Mouse (Mus musculus) R1 (cell line): ENCODE results near the gene Fam71e2.

ENCODE experiments used
- DNase-seq: peaks from one replicate; pipeline ENCODE4 v3.0.0-alpha.2; 2018; ENCODE audit warnings: low read depth, low spot score

Gene Fam71e2

GRCm38 (mm10) chr7:4777851-4778637 lies 6.9 kb upstream of the Fam71e2 start:
- no peak for DNase-seq

GRCm38 (mm10) chr7:4776861-4777830 lies 6.0 kb upstream of the Fam71e2 start:
- peak; percentile 92 for DNase-seq

GRCm38 (mm10) chr7:4776131-4776530 lies 5.0 kb upstream of the Fam71e2 start:
- no peak for DNase-seq

DNA sequence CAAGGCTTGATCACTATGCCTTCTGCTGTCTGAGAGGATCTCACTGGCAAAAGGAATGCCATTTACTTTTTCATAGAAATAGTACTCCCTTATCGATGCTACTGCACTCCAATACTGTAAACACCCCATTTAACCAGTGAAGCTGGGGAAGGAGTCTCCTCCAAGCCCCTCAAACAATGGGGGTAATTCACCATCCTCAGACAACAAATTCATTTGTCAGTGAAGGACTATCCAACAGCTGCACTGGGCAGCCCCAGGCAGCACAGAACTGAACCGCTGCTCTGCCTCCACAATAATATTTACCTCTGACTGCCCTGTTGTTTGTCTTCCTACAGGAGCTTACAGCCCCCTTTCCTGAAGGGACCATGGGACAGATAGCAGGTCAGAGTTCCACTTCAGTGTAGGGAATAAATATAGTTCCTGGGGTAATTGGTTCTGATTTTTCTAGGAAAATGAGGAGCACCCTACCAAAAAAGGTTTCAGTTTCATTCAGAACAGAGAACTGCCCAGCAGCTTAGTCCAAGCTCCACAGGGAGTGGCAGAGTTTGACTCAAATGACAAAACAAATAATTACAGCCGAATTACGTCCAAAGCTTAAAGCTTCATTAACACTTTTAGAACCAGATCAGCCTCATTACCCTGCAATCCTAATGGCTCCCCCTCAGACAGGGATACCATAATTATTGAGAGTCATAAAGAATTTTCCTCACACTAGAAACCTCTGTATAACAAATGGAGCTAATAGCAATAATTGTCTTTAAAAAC lies 6.0 kb downstream of the Fam71e2 start:
- no peak for DNase-seq

DNA sequence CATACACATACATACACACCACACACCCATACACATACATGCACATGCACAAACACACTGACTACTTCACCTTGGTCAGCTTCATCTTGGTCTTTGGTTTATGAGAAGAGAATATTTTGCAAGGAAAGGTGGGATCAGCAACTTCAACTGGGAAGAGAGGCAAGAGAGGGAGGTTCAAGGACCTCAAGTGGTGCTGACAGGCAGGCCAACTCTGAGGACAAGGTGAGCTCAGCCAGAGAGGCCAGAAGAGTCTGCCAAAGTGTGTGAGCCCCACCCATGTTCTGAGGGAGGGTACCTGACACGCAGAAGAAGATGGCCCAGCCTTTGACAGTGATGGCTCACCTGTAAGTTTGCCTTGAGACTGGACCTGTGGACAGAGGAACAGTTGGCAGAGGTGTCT lies 11.4 kb downstream of the Fam71e2 start:
- DNase-seq: no peak

DNA sequence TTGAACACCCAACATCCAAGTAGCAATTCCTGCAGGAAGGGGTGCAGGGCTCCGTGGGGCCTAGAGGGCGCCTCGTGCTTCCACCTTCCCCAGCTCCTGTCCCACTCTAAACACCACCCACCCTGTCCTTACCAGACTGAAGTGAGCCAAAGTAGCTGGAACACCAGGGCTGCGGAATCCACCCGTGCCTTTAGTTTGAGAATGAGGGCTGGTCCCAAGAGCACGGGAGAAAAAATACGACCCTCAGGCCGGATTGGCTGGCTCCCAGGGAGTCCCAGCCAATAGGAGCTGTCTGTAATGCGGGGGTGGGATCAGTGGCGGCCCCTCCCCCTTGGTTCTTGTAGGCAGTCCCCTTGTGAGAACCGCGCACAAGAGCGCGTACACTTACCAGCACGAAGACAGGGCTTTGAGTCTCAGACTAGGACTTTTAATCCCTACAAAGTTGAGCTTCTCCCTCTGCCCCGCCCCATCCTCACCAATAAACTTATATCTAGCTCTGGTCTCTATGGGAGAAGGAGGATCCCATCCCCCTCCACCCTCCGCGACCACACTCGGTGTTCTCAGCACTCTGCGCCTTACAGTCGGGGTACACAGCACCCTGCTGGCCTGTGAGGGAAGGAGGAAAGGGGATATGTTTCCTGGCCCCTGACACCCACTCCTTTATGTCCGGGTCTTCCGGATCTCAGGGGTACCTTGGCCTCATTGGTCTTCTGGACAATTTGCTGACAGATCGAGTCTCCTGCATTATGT lies 18.1 kb downstream of the Fam71e2 start, which contains the start of gene Cox6b2:
Cox6b2 (minus strand) TSS at position 274 of the 750 bp plus-strand sequence.
- peak; percentile 99 for DNase-seq

DNA sequence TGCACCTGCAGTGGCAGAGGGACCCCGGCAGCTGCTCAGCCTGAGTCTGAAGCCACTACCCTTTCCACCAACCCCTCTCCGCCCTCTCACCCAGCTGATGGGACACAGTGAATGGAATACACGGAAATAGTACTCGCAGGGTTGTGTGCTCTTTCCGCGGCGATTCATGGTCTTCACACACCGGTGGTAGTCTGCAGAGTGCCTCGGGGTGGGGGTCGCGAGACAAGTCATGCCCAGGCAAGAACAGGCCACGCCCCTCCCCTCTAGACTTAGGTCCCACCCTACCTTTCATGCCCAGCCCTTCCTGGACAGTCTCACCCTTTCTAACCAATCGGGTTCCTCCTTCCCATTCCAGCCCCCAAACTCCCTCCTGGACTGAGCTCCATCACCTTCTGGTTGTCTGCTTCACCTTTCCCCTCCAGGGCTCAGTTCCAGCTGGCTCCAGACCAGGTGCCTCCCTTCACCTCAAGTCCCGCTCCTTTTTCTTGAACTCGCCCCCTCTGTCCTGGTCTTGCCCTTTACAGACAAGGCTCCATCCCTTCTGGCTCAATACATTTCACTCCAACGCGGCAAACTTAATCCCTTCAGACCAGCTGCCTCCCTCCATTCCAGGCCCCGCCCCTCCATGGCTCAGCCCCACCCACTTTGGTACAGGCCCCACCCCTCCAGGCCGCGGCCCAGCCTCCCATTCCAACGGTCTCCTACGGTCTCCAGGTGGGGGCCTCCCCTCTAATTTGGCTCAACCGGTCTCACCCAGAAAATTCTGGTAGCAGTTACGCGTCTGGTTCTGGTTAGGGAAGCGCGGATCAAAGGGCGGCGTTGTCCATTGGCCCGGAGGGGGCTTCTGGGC lies 18.9 kb downstream of the Fam71e2 start:
- peak; percentile 98 for DNase-seq

DNA sequence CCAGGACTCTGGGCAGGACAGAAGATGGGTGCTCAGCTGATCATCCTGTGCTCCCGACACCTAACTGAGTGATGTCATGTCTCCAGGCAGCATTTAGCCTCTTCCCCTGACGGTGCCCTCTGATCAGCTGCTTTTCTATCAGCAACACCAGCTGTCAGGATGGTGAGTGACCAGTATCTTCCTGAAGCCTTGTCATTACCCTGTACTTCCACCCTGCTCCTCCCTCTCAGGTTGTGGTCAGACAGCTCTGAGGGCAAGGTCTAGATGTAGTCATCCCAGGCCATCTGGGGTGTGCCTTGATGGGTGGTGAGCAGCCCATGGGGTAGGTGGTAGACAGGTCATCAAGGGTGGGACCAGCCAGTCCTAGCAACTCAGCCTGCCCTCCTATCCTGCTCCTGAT lies 21.9 kb downstream of the Fam71e2 start:
- DNase-seq: no peak

DNA sequence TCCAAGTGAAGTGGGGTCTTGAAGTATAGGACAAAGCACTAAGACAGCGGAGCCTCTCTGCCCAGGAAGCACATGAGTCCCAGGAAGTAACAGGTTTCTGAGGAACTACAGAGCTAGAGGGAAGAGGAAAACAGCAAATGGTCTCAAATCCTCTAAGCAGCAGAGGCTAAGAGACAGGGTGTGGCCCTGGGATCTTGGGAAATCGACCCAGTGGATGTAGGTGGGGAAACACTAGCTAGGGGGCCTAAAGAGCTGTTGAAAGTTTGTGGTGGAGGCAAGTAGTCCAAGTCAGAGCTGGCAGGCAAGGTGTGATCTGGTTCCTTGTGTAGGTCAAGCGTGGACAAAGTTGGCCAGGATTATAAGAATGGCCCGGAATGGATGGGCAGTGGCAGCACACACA lies 22.8 kb downstream of the Fam71e2 start:
- DNase-seq: peak; percentile 77

- DNase-seq: no peak
These were observed 23.8 kb downstream of the Fam71e2 start for GRCm38 (mm10) chr7:4747156-4747899.

DNA sequence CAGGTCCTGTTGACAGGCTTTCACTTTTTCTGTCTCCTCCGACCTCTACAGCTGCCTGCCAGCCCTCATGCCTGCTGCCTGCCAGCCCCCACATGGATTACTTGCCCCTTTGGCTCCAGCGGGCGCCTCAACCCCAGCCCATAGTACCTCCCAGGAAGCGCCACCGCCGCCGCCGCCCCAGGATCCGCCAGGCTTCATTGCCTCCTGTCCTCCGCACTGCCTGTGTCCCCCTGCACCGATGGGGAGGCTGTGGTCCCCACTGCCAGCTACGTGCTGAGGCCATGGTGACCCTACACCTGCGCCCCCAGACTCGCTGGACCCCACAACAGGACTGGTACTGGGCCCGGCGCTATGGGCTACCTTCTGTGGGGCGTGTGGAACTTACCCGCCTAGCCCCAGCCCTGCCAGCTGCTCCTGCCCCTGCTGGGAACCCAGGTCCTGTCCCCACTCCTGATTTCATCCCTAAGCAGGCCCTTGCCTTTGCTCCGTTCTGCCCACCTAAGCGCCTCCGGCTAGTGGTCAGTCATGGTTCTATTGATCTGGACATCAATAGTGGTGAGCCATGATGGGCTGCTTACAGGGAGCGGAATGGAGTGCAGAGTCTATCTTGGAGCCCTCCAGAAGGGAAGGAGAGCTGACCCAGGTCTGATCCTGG lies 24.6 kb downstream of the Fam71e2 start:
- no peak for DNase-seq

- no peak for DNase-seq
These were observed 26.2 kb downstream of the Fam71e2 start for GRCm38 (mm10) chr7:4744886-4745285.

DNA sequence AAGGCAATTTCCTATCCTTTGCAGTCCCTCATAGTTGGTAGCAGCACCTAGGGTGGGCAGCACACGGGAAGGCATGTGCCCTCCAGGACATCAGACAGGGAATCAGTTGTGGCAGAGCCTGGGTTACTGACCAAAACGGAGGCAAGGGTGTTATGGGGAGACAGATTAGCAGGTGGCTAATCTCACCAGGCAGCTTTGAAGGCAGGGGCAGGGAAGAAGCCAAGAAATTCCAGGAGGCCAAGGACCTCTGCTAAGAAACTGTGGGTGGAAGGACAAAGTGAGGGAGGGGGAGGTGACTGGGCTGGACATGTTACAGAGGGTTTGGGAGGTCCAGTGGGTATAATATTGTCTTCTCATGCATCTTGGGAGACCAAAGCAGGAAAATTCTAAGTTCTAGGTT lies 27.7 kb downstream of the Fam71e2 start:
- no peak for DNase-seq

GRCm38 (mm10) chr7:4742482-4742819 lies 28.7 kb downstream of the Fam71e2 start:
- DNase-seq: no peak

- DNase-seq: peak; percentile 40
These were observed 29.2 kb downstream of the Fam71e2 start for GRCm38 (mm10) chr7:4741672-4742481.

DNA sequence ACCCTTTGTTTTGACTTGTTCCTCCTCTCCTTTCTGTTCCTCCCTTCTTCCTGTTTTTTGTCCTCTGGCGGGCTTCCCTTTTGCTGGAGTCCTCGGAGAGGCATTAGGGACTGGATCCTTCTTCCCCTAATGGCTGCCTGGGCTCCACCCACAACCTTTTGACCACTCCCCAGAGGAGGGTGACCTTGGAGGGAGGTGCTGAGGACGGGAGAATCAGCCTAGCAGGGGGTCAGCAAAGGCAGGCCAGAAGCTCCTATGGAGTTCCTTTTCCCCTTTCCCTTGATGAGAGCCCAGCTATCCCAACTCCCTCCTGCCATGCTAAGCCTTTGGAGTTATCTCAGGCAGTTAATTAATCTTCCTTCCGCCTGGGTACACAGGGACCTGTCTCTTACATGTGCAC lies 30.0 kb downstream of the Fam71e2 start:
- peak; percentile 94 for DNase-seq

DNA sequence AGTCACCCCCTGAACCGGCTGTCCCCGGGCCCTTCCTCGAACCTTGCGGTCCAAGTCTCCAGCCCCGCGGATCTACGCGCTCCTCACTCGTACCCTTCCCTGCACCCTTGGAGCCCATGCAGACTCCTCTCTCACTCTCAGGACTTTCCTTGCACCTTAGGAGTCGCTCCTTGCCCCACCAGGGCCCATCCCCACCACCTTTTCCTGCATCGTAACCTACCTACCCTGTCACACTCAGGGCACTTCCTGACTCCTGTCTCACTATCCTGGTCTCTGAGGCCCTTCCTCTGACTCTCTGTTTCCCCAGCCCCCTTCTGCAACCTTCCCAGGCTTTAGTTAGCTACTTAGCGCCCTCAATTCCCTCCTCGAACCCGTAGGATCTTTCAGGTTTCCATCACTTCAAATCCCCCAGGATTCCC lies 30.8 kb downstream of the Fam71e2 start:
- DNase-seq: peak; percentile 56
